Comparison of ENCODE assay signal across 10 mouse cellular contexts in the genomic region with DNA sequence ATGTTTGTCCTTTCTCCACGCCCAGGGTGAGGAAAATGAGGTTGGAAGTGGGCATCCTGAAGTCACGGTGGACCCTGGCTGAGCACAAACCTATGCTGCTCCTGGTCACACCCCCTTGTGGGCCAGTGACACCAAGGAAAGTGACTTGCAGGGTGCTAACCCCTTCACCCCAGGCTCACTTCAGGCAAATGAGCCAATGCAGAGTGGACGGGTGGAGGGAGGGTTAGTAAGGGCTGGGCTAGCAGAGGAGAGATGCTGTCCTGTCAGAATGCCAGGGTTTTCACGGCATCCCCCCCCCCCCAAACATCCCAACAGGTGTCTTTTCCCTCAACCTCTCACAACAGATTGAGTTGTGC. TPM values are rescaled to one million over a fixed set of nuclear protein-coding genes. Genes with fewer than 3 reads are reported as not detected.
DNase-seq lines count a peak whose midpoint lies in the region; ATAC-seq lines count a peak whose summit lies in the region.
"Had no signal": no experiment of that assay in that cellular context is flagged by ENCODE, and none has a peak within 500 bp of the region (broad histone marks: within the 10 kb centered on the region; RNA-seq: fewer than 3 reads in every experiment).

No protein-coding gene starts in this region.

- no peak for ATAC-seq in heart, embryonic 13.5 days (ENCODE audit: extremely low read depth, insufficient number of reproducible peaks, low FRiP score, low TSS enrichment)
- 0 out of 2 replicates have a peak, but pooled peaks have one; percentile 0 for ATAC-seq in embryonic facial prominence, embryonic 11.5 days (replicated peaks; ENCODE audit: insufficient number of reproducible peaks, low FRiP score, low TSS enrichment, low read depth)
- ATAC-seq in hindbrain, embryonic 16.5 days, result 0 out of 2 replicates have a peak, but pooled peaks have one; percentile 16
- ATAC-seq in midbrain, embryonic 13.5 days, result peak; percentile 44

- peaks cover 70% of the 10 kb centered on the region for H3K4me1 ChIP-seq in heart, embryonic 13.5 days
- peaks cover 5% of the 10 kb centered on the region for H3K4me1 ChIP-seq in embryonic facial prominence, embryonic 11.5 days (ENCODE audit: control insufficient read depth, insufficient read depth, low read length)
- H3K4me1 ChIP-seq in hindbrain, embryonic 16.5 days (ENCODE audit: control insufficient read depth, insufficient read depth, low read depth, low read length), result peaks cover 12% of the 10 kb centered on the region
- peaks cover 25% of the 10 kb centered on the region for H3K4me1 ChIP-seq in midbrain, embryonic 13.5 days (replicated peaks)

- WGBS in heart, embryonic 13.5 days, result 4% methylated on average over 4 of the region's 4 CpGs
- WGBS in embryonic facial prominence, embryonic 11.5 days, result 7% methylated on average over 4 of the region's 4 CpGs
- WGBS in hindbrain, embryonic 16.5 days, result 16% methylated on average over 3 of the region's 4 CpGs
- WGBS in midbrain, embryonic 13.5 days, result 12% methylated on average over 4 of the region's 4 CpGs

- intact Hi-C loops in heart, postnatal 25 days (cut with DNase I), result no loop called here

- H3K4me2 ChIP-seq in heart, embryonic 13.5 days, result peak overlapping the region; percentile 83
- H3K4me2 ChIP-seq in embryonic facial prominence, embryonic 11.5 days (ENCODE audit: low read depth, low read length), result peak overlapping the region; percentile 80
- peak overlapping the region; percentile 94 for H3K4me2 ChIP-seq in hindbrain, embryonic 16.5 days (ENCODE audit: low read length)
- H3K4me2 ChIP-seq in midbrain, embryonic 13.5 days (replicated peaks), result peak overlapping the region; percentile 80

- H3K9me3 ChIP-seq in heart, embryonic 13.5 days, result no peaks in the 10 kb centered on the region
- H3K9me3 ChIP-seq in embryonic facial prominence, embryonic 11.5 days (replicated peaks; ENCODE audit: control insufficient read depth, low read length), result no peaks in the 10 kb centered on the region
- H3K9me3 ChIP-seq in hindbrain, embryonic 16.5 days (ENCODE audit: control insufficient read depth, low read length), result no peaks in the 10 kb centered on the region
- H3K9me3 ChIP-seq in midbrain, embryonic 13.5 days, result 0 out of 2 replicates have a peak, but pooled peaks cover 4% of the 10 kb centered on the region
- H3K9me3 ChIP-seq: G1E had no signal

- H3K27me3 ChIP-seq in heart, embryonic 13.5 days (replicated peaks), result no peaks in the 10 kb centered on the region
- H3K27me3 ChIP-seq in embryonic facial prominence, embryonic 11.5 days (ENCODE audit: control insufficient read depth, insufficient read depth, low read length), result peaks cover 3% of the 10 kb centered on the region
- H3K27me3 ChIP-seq in hindbrain, embryonic 16.5 days (replicated peaks; ENCODE audit: control insufficient read depth, insufficient read depth, low read length), result no peaks in the 10 kb centered on the region
- peaks cover 8% of the 10 kb centered on the region for H3K27me3 ChIP-seq in midbrain, embryonic 13.5 days

- peak overlapping the region; percentile 60 for H3K4me3 ChIP-seq in heart, embryonic 13.5 days
- peak overlapping the region; percentile 39; the same call in 1 of the 2 replicates for H3K4me3 ChIP-seq in embryonic facial prominence, embryonic 11.5 days (ENCODE audit: low read depth, low read length)
- peak overlapping the region; percentile 49 for H3K4me3 ChIP-seq in hindbrain, embryonic 16.5 days (ENCODE audit: low read length)
- peak overlapping the region; percentile 40 for H3K4me3 ChIP-seq in midbrain, embryonic 13.5 days (replicated peaks)

- H3K9ac ChIP-seq in heart, embryonic 13.5 days, result peak overlapping the region; percentile 81
- no peak overlapping the region for H3K9ac ChIP-seq in embryonic facial prominence, embryonic 11.5 days (replicated peaks; ENCODE audit: low read length)
- peak overlapping the region; percentile 70 for H3K9ac ChIP-seq in hindbrain, embryonic 16.5 days (ENCODE audit: low read depth, low read length)
- H3K9ac ChIP-seq in midbrain, embryonic 13.5 days (replicated peaks), result peak overlapping the region; percentile 63; the same call in 1 of the 2 replicates

- H3K27ac ChIP-seq in heart, embryonic 13.5 days (replicated peaks), result peak overlapping the region; percentile 87
- no peak overlapping the region for H3K27ac ChIP-seq in embryonic facial prominence, embryonic 11.5 days (replicated peaks; ENCODE audit: low read depth, low read length)
- H3K27ac ChIP-seq in hindbrain, embryonic 16.5 days (ENCODE audit: low read depth, low read length), result no peak overlapping the region
- no peak overlapping the region for H3K27ac ChIP-seq in midbrain, embryonic 13.5 days

- H3K36me3 ChIP-seq in heart, embryonic 13.5 days, result 0 out of 2 replicates have a peak, but pooled peaks cover 6% of the 10 kb centered on the region
- no peaks in the 10 kb centered on the region for H3K36me3 ChIP-seq in embryonic facial prominence, embryonic 11.5 days (replicated peaks; ENCODE audit: control insufficient read depth, insufficient read depth, low read depth, low read length)
- no peaks in the 10 kb centered on the region for H3K36me3 ChIP-seq in hindbrain, embryonic 16.5 days (ENCODE audit: control insufficient read depth, insufficient read depth, low read length)
- H3K36me3 ChIP-seq in midbrain, embryonic 13.5 days, result no peaks in the 10 kb centered on the region

- no peak for DNase-seq in heart, postnatal 25 days (ENCODE audit: low spot score)
- no peak for DNase-seq in embryonic facial prominence, embryonic 11.5 days (ENCODE audit: low spot score)
- DNase-seq in left cerebral cortex, adult 8-10 months (ENCODE audit: low spot score in 2 of 2), result no peak
- DNase-seq in MN1 (ENCODE audit: low spot score), result no peak
- DNase-seq in frontal cortex, adult 2 months (ENCODE audit: extremely low spot score in 1 of 2, low spot score in 1 of 2), result no peak

RNA-seq across cellular contexts. Expression of gene Adamtsl4, which starts 0.6 kb away (rescaled TPM):
- polyA plus RNA-seq in heart, embryonic 13.5 days (2015; fragmentation: Nextera tagmentation; extraction: Ambion mirVana), result 4.8 and 7.3 TPM in 2 replicates
- total RNA-seq in heart, postnatal 25 days (2021), result 10 to 100 TPM; 52.6 to 64.6 TPM
- polyA plus RNA-seq in embryonic facial prominence, embryonic 11.5 days (2014; fragmentation: Nextera tagmentation; extraction: Ambion mirVana), result 0.55 and 0.71 TPM in 2 replicates
- 1.4 and 2.4 TPM in 2 replicates for polyA plus RNA-seq in hindbrain, embryonic 16.5 days (2015; fragmentation: Nextera tagmentation; extraction: Ambion mirVana)
- 0.68 and 1.9 TPM in 2 replicates for polyA plus RNA-seq in midbrain, embryonic 13.5 days (2015; fragmentation: Nextera tagmentation; extraction: Ambion mirVana)
- 10 to 100 TPM in 3 of 4 experiments, 1 to 10 TPM in 1; 9.4 to 12.9 (median 11.4) TPM for total RNA-seq in left cerebral cortex, adult 8-10 months (2022)
- polyA plus RNA-seq in frontal cortex, adult 2 months (2012; rRNA removed), result 3.5 and 4.1 TPM in 2 replicates
- polyA plus RNA-seq: G1E had no signal

RNA-seq across cellular contexts. Expression of gene Mcl1, which starts 28.6 kb away (rescaled TPM):
- polyA plus RNA-seq in heart, embryonic 13.5 days (2015; fragmentation: Nextera tagmentation; extraction: Ambion mirVana), result 36.0 and 36.2 TPM in 2 replicates
- 100 to 1,000 TPM; 128 to 152 TPM for total RNA-seq in heart, postnatal 25 days (2021)
- 77.1 and 83.3 TPM in 2 replicates for polyA plus RNA-seq in embryonic facial prominence, embryonic 11.5 days (2014; fragmentation: Nextera tagmentation; extraction: Ambion mirVana)
- 20.2 and 39.4 TPM in 2 replicates for polyA plus RNA-seq in hindbrain, embryonic 16.5 days (2015; fragmentation: Nextera tagmentation; extraction: Ambion mirVana)
- 46.9 and 56.3 TPM in 2 replicates for polyA plus RNA-seq in midbrain, embryonic 13.5 days (2015; fragmentation: Nextera tagmentation; extraction: Ambion mirVana)
- 10 to 100 TPM; 47.2 to 59.6 (median 54.3) TPM for total RNA-seq in left cerebral cortex, adult 8-10 months (2022)
- 43.3 and 47.0 TPM in 2 replicates for polyA plus RNA-seq in frontal cortex, adult 2 months (2012; rRNA removed)

RNA-seq across cellular contexts. Expression of gene Ecm1, which starts 52.2 kb away (rescaled TPM):
- polyA plus RNA-seq in heart, embryonic 13.5 days (2015; fragmentation: Nextera tagmentation; extraction: Ambion mirVana), result 61.1 and 68.7 TPM in 2 replicates
- total RNA-seq in heart, postnatal 25 days (2021), result 10 to 100 TPM; 52.1 to 60.8 TPM
- 5.1 and 6.1 TPM in 2 replicates for polyA plus RNA-seq in embryonic facial prominence, embryonic 11.5 days (2014; fragmentation: Nextera tagmentation; extraction: Ambion mirVana)
- polyA plus RNA-seq in hindbrain, embryonic 16.5 days (2015; fragmentation: Nextera tagmentation; extraction: Ambion mirVana), result 10.3 and 12.8 TPM in 2 replicates
- polyA plus RNA-seq in midbrain, embryonic 13.5 days (2015; fragmentation: Nextera tagmentation; extraction: Ambion mirVana), result 11.3 and 11.8 TPM in 2 replicates
- 10 to 100 TPM; 10.2 to 13.3 (median 11.7) TPM for total RNA-seq in left cerebral cortex, adult 8-10 months (2022)
- 19.9 and 23.0 TPM in 2 replicates for polyA plus RNA-seq in frontal cortex, adult 2 months (2012; rRNA removed)
- total RNA-seq: common myeloid progenitor, adult 5-6 weeks had no signal
